Mouse (Mus musculus) heart, embryonic 11.5 days (tissue): ENCODE data around the gene Pgap3. TPM values are rescaled to one million over a fixed set of nuclear protein-coding genes. Genes with fewer than 3 reads are reported as not detected.
A peak's percentile ranks its signal among the peaks of the same experiment; 100 is the strongest.

Source experiments
- ATAC-seq: fragments of 200-750 bp; cut with Nextera tagmentation; replicated peaks from 2 replicates; pipeline ENCODE4 v1.8.0; 2017; ENCODE audit warnings: moderate library complexity; ENCODE audit not compliant: insufficient number of reproducible peaks, low FRiP score, low TSS enrichment
- H3K27ac ChIP-seq: fragments of 300-500 bp; sonication (generic); 2 replicates; pipeline ENCODE4 v1.5.1; 2014; ENCODE audit warnings: mild to moderate bottlenecking, low read depth, low read length
- H3K27me3 ChIP-seq: fragments of 300-500 bp; sonication (generic); 2 replicates; pipeline ENCODE4 v1.6.1; 2014; ENCODE audit warnings: mild to moderate bottlenecking, low read length, mixed read lengths; ENCODE audit not compliant: control insufficient read depth, insufficient read depth
- H3K36me3 ChIP-seq: fragments of 300-500 bp; sonication (generic); 2 replicates; pipeline ENCODE4 v1.6.1; 2014; ENCODE audit warnings: mild to moderate bottlenecking, low read length, moderate library complexity, mixed read lengths; ENCODE audit not compliant: control insufficient read depth, insufficient read depth
- H3K4me1 ChIP-seq: fragments of 300-500 bp; sonication (generic); 2 replicates; pipeline ENCODE4 v1.6.1; 2014; ENCODE audit warnings: low read length; ENCODE audit not compliant: control insufficient read depth, insufficient read depth
- H3K4me2 ChIP-seq: fragments of 300-500 bp; sonication (generic); 2 replicates; pipeline ENCODE4 v1.6.1; 2014; ENCODE audit warnings: mild to moderate bottlenecking, moderate library complexity
- H3K4me3 ChIP-seq: fragments of 300-500 bp; sonication (generic); 2 replicates; pipeline ENCODE4 v1.5.1; 2014; ENCODE audit warnings: low read depth, low read length
- H3K9ac ChIP-seq: fragments of 300-500 bp; sonication (generic); 2 replicates; pipeline ENCODE4 v1.6.1; 2014; ENCODE audit warnings: mild to moderate bottlenecking, low read depth, low read length, moderate library complexity
- H3K9me3 ChIP-seq: fragments of 300-500 bp; sonication (generic); replicated peaks from 2 replicates; pipeline ENCODE4 v1.6.1; 2016; ENCODE audit warnings: low read length; ENCODE audit not compliant: control insufficient read depth
- WGBS: fragments of 180-500 bp; shearing (Covaris S2); extraction: QIAGEN DNeasy Blood & Tissue Kit; methylation state at CpG from one replicate; pipeline ENCODE4 v1.1.7; 2014; ENCODE audit not compliant: insufficient replicate concordance; 5-methylcytosine and 5-hydroxymethylcytosine counted together
- polyA plus RNA-seq: library from polyadenylated mRNA; unstranded; fragments of >200 nt; fragmentation: Nextera tagmentation; extraction: Ambion mirVana; gene quantifications from 2 replicates; pipeline ENCODE4 v1.2.1, GENCODE M21; 2014

Pgap3 gene
- polyA plus RNA-seq, 1 experiment from 2014 or later = 10.6 TPM

GRCm38 (mm10) chr11:98418273-98418672 is 18.0 kb upstream of the Pgap3 start:
- Histone ChIP-seq H3K9ac (no peak overlapping the region), H3K4me3 (no peak overlapping the region), H3K4me1 (peaks cover 51% of the 10 kb centered on the region), H3K27me3 (no peaks in the 10 kb centered on the region), H3K36me3 (peaks cover 13% of the 10 kb centered on the region), H3K9me3 (no peaks in the 10 kb centered on the region), H3K27ac (no peak overlapping the region), H3K4me2 (no peak overlapping the region)
- no peak for ATAC-seq
- 50% methylated on average over 6 of the region's 6 CpGs for WGBS

- H3K4me2 ChIP-seq = no peak overlapping the region
- H3K9ac ChIP-seq = no peak overlapping the region
- no peak overlapping the region for H3K27ac ChIP-seq
- H3K4me3 ChIP-seq = no peak overlapping the region
- 79% methylated on average over 1 of the region's 1 CpGs for WGBS
- no peak for ATAC-seq
- H3K27me3 ChIP-seq = no peaks in the 10 kb centered on the region
- H3K9me3 ChIP-seq = no peaks in the 10 kb centered on the region
- peaks cover 5% of the 10 kb centered on the region for H3K36me3 ChIP-seq
- peaks cover 51% of the 10 kb centered on the region for H3K4me1 ChIP-seq
Measured at GRCm38 (mm10) chr11:98417074-98417473, 16.8 kb upstream of the Pgap3 start.

- Histone ChIP-seq H3K27ac (no peak overlapping the region), H3K9me3 (no peaks in the 10 kb centered on the region), H3K4me1 (peaks cover 63% of the 10 kb centered on the region), H3K4me2 (peak overlapping the region; percentile 80), H3K9ac (peak overlapping the region; percentile 97), H3K36me3 (no peaks in the 10 kb centered on the region), H3K4me3 (peak overlapping the region; percentile 97), H3K27me3 (no peaks in the 10 kb centered on the region)
- ATAC-seq = no peak
- WGBS = 36% methylated on average over 2 of the region's 2 CpGs
Measured at GRCm38 (mm10) chr11:98414162-98414561, 13.9 kb upstream of the Pgap3 start.

GRCm38 (mm10) chr11:98413731-98414130 is 13.4 kb upstream of the Pgap3 start:
- Histone ChIP-seq H3K9me3 (no peaks in the 10 kb centered on the region), H3K27ac (no peak overlapping the region; the same call in 1 of the 2 replicates), H3K4me1 (peaks cover 63% of the 10 kb centered on the region), H3K36me3 (no peaks in the 10 kb centered on the region), H3K27me3 (no peaks in the 10 kb centered on the region), H3K4me2 (peak overlapping the region; percentile 80), H3K4me3 (peak overlapping the region; percentile 97), H3K9ac (peak overlapping the region; percentile 97)
- ATAC-seq = no peak
- 16% methylated on average over 7 of the region's 7 CpGs for WGBS

- no peaks in the 10 kb centered on the region for H3K36me3 ChIP-seq
- peak overlapping the region; percentile 80 for H3K4me2 ChIP-seq
- peak overlapping the region; percentile 97 for H3K9ac ChIP-seq
- H3K27ac ChIP-seq = peak overlapping the region; percentile 97
- H3K27me3 ChIP-seq = no peaks in the 10 kb centered on the region
- H3K4me3 ChIP-seq = peak overlapping the region; percentile 97
- no peaks in the 10 kb centered on the region for H3K9me3 ChIP-seq
- H3K4me1 ChIP-seq = peaks cover 56% of the 10 kb centered on the region
- 0% methylated on average over 39 of the region's 40 CpGs for WGBS
- 0 out of 2 replicates have a peak, but pooled peaks have one; percentile 6 for ATAC-seq
Measured at GRCm38 (mm10) chr11:98412797-98413301, 12.6 kb upstream of the Pgap3 start.

GRCm38 (mm10) chr11:98412273-98412796 is 12.0 kb upstream of the Pgap3 start, which contains the start of gene Erbb2:
Erbb2 (plus strand) TSS chr11:98412470.
- Histone ChIP-seq H3K9ac (peak within 1 kb of the TSS; percentile 97), H3K9me3 (no peaks in the 10 kb centered on the region), H3K4me2 (peak within 1 kb of the TSS; percentile 80), H3K36me3 (no peaks in the 10 kb centered on the region), H3K4me3 (peak within 1 kb of the TSS; percentile 97), H3K27me3 (no peaks in the 10 kb centered on the region), H3K27ac (peak within 1 kb of the TSS; percentile 97), H3K4me1 (peaks cover 52% of the 10 kb centered on the region)
- peak; percentile 69; the same call in 1 of the 2 replicates for ATAC-seq
- WGBS = under 1% methylated on average over 32 of the region's 49 CpGs

GRCm38 (mm10) chr11:98409341-98409822 is 9.1 kb upstream of the Pgap3 start:
- ATAC-seq = 0 out of 2 replicates have a peak, but pooled peaks have one; percentile 31
- Histone ChIP-seq H3K36me3 (no peaks in the 10 kb centered on the region), H3K27me3 (no peaks in the 10 kb centered on the region), H3K27ac (peak overlapping the region; percentile 73), H3K4me3 (peak overlapping the region; percentile 8; the same call in 1 of the 2 replicates), H3K9me3 (no peaks in the 10 kb centered on the region), H3K9ac (peak overlapping the region; percentile 54; the same call in 1 of the 2 replicates), H3K4me2 (peak overlapping the region; percentile 45), H3K4me1 (peaks cover 33% of the 10 kb centered on the region)
- WGBS = 4% methylated on average over 10 of the region's 10 CpGs

- Histone ChIP-seq H3K4me3 (peak overlapping the region; percentile 8; the same call in 1 of the 2 replicates), H3K36me3 (no peaks in the 10 kb centered on the region), H3K4me2 (peak overlapping the region; percentile 45), H3K9me3 (no peaks in the 10 kb centered on the region), H3K9ac (peak overlapping the region; percentile 54; the same call in 1 of the 2 replicates), H3K27ac (peak overlapping the region; percentile 73), H3K27me3 (no peaks in the 10 kb centered on the region), H3K4me1 (peaks cover 28% of the 10 kb centered on the region)
- 53% methylated on average over 8 of the region's 8 CpGs for WGBS
- ATAC-seq = no peak
Measured at GRCm38 (mm10) chr11:98408872-98409271, 8.6 kb upstream of the Pgap3 start.
